Mouse (Mus musculus): ENCODE measurements around the gene Sox13. TPM values are rescaled to one million over a fixed set of nuclear protein-coding genes. Genes with fewer than 3 reads are reported as not detected.

Gene Sox13
- total RNA-seq, 2 experiments from 2014 or later, result 8.9 to 12.4 TPM

DNA sequence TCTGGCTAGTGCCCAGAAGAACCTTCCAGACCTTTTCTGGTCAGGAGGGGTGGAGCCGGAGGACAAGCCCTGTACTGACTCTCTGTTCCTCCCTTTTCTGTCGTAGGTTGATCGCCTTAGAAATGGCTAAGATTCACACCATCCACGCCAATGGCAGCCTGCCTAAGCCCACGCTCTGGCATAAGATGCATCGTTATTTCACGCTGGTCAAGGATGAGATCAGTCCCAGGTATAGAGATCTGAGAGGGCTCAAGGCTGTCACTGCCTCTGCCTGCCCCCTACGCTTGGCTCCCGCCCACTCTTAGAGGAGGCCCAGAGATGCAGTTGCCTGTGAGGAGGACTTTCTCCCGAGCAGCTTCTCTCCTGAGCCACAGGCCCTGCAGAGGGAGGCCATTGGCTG, 55.5 kb downstream of the Sox13 start:
- intact Hi-C loops (cut with DNase I), result no loop called here

DNA sequence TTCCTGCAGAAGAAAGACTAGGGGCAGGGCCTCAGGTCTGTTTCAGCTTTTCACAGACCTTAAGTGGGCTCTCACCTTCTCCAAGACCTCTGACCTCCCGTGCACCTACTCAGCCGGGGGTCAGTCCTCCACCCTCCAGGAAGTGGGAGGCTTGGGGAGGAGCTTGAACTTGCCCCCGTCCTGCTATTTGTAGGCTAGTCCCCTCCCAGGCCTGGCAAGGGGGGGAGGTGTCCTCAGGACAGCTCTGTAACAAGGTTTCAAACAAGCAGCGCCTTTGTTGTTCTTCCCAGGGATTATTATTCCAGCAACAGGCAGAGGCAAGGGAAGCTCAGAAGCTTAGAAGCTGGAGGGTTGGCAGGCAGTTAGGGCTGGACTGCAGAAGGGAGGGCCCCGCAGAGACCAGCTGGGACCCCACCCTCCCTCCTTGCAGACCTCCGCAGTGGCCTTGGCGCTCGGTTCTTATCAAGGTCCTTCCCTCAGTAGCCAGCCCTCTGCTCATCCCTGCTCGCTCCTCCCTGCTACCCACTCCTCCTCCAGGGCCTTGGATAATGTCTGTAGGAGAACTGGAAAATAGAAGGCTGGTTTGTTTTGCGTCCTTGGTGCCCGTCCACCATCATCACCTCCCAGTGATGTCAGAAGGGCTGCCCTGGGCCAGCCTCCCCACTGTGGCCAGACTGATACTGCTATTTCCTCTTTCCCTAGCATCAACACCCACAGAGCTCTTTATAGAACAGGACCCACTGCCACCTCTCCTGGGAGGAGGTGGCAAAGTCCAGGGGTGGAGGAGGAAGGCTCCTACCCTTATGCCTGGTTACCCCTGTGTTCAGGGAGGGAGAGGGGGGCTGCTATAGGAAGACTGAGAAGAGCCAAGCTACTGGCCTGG, 56.3 kb downstream of the Sox13 start:
- no peak overlapping the region for H3K4me3 ChIP-seq
- H3K27ac ChIP-seq, result peak overlapping the region; percentile 59
- DNase-seq, result peak; percentile 50
- no peak for TF ChIP-seq CTCF (IDR thresholded peaks at IDR 0.05)
- intact Hi-C loops (cut with DNase I), result no loop called here

More for the DNA sequence above, 55.5 kb downstream of the Sox13 start:
- no peak for DNase-seq
- TF ChIP-seq CTCF (IDR thresholded peaks at IDR 0.05), result no peak
- H3K27ac ChIP-seq, result peak overlapping the region; percentile 59; the same call in 1 of the 2 replicates
- H3K4me3 ChIP-seq, result no peak overlapping the region

DNA sequence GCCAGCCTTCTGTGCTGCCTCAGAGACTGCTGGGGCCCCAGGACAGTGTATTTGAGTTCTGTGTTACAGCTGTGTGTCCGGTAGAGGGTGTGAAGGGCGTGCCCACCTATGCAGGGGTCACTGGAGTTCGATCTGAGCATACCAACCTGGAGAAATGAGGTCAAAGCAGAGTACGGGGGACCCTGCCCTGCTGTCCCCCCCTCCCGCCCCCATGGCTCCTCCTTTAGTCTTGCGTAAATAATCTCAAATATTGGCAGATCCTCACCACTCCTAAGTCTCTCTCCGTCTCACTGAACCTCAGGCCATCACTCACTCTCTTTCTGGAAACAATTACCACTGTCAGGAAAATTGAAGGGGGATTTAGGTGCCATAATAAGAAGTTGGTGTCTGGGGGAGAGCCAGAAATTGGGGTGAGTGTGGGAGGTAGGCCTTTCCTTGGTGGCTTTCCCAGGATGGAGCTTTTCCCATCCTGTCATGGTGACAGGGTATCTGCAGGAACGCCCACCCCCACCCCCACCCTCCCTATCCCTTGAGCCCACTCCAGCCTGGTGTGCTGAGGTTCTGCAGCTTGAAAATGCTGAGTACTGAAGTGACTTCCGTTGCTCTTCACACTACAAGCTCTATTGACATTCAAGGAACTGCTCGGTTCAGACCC, 57.1 kb downstream of the Sox13 start:
- Histone ChIP-seq H3K4me3 (no peak overlapping the region), H3K27ac (peak overlapping the region; percentile 59)
- DNase-seq, result no peak
- intact Hi-C loops (cut with DNase I), result no loop called here
- no peak for TF ChIP-seq CTCF (IDR thresholded peaks at IDR 0.05)

DNA sequence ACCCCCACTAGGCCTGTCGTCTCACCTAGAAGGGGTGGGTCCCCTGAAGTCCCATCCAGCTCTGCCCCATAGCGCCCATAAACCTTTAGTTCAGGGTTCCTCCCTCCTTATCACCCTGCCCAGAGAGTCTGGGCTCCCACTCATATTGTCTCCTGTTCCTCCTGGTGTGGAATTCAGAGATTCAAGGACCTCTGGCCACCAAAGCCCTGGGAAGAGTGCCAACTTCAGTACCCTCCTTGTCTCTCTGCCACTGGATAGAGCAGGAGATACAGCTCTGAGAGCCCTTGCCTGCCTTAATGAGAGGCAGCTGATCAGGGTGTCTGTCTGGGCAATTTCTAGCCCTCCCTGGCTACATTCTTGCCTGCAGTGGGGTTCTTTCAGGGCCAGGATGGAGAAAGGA, 59.3 kb downstream of the Sox13 start:
- Histone ChIP-seq H3K27ac (no peak overlapping the region), H3K4me3 (no peak overlapping the region)
- TF ChIP-seq CTCF (IDR thresholded peaks at IDR 0.05), result no peak
- intact Hi-C loops (cut with DNase I), result loop anchor here (1.0 kb wide), 1 partner anchor 22 kb away; no protein-coding TSS in a partner anchor
- no peak for DNase-seq

DNA sequence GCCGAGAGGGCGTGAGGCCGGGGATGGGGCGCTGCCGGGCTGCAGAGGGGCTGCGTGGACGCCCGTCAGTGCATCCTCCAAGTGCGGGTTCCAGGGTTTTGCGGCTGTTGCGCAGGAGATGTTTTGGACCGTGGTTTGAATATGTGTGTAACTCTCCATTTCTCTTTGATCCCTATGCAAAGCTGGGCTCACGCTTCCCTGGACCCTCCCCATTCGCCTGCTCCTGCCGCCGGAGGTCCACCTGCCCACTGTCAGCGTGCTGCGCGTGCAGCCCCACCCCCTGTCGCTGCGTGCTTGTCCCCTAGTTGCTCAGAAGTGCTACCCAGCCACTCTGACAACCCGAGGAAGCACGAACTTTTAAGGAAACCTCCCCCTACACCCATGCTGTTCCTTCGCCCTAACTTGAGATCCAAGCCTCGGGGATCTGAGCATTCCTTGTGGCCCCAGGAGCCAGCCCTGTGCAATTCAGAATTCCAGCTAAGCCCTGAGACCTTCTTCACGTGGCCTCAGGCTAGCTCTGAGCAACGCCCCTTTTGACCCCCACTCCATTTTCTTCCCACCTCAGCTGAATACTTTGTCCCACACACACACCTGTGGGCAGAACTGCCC, 60.1 kb downstream of the Sox13 start:
- no peak for TF ChIP-seq CTCF (IDR thresholded peaks at IDR 0.05)
- intact Hi-C loops (cut with DNase I), result loop anchor here (1.0 kb wide), 1 partner anchor 21 kb away; no protein-coding TSS in a partner anchor
- Histone ChIP-seq H3K27ac (peak overlapping the region; percentile 9; the same call in 1 of the 2 replicates), H3K4me3 (peak overlapping the region; percentile 75)
- peak; percentile 21 for DNase-seq

DNA sequence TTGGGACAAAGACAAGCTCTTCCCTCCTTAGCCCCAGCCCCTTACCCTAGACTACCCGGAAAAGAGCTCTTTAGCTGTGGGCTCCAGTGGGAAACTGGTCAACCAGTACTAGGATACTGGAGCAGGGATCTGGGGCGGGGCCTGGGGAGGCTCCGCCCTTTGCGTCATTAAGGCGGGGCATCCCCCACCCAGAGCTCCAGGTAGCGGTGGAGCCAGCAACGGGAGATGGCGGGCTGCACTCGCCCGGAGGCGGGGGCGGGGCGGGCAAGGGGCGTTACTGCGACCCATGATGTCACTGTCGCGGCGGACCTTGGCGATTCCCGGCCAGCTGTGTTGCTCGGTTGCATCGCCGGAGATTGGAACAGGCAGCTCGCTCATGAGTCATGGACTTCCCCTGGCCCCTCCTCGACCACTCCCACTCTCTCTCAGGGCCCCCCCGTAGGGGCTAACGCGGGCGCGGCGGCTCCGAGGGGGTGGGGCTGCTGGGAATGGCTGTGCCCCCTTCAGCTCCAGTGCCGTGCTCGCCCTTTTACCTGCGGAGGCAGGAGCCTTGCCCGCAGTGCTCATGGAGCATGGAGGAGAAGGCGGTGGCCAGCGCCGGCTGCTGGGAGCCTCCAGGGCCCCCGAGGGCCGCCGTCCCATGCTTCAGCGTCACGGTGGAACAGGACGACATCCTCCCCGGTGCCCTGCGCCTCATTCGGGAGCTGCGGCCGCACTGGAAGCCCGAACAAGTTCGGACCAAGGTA, 60.7 kb downstream of the Sox13 start, which contains the start of gene Etnk2:
Gene Etnk2, plus strand, starts transcription at position 297 of the 746 bp plus-strand sequence.
- H3K27ac ChIP-seq, result peak within 1 kb of the TSS; percentile 9; the same call in 1 of the 2 replicates
- intact Hi-C loops (cut with DNase I), result loop anchor here (1.0 kb wide), 1 partner anchor 20 kb away; no protein-coding TSS in a partner anchor
- H3K4me3 ChIP-seq, result peak within 1 kb of the TSS; percentile 75
- peak; percentile 78 for DNase-seq
- TF ChIP-seq CTCF (IDR thresholded peaks at IDR 0.05), result no peak

DNA sequence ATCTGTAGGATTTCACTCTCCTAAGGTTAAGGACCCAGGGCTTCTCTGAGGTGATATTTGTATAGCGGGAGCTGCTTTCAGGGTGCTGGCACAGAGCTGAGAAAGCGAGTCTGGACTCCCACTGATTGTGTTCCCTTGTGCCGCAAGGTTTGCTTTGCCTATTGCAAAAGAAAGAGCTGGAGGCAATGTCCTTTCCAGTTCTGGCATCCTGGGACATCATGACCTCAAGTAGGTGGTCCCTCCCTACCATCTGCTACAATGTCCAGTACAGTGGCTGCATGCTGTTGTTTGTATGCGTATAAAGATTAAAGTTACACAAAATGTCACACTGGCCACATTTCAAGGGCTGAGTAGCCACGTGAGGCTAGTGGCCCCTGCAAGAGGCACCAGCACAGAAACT, 62.1 kb downstream of the Sox13 start:
- DNase-seq, result peak; percentile 3
- no peak for TF ChIP-seq CTCF (IDR thresholded peaks at IDR 0.05)
- intact Hi-C loops (cut with DNase I), result no loop called here
- no peak overlapping the region for H3K4me3 ChIP-seq
- H3K27ac ChIP-seq, result no peak overlapping the region

DNA sequence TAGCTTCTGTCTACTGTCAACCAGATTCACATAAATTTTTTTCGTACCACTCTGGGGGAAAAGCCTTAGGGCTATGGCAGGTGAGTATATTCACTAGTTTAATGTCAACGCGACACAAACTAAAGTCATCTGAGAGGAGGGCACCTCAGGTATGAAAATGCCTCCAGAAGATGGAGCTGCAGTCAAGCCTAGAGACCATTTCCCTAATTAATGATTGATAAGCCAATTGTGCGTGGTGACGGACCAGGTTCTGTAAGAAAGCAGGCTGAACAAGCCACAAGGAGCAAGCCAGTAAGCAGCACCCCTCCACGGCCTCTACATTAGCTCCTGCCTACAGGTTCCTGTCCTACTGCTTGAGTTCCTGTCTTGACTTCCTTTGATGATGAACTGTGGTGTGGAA, 63.2 kb downstream of the Sox13 start:
- TF ChIP-seq CTCF (IDR thresholded peaks at IDR 0.05), result no peak
- intact Hi-C loops (cut with DNase I), result no loop called here

DNA sequence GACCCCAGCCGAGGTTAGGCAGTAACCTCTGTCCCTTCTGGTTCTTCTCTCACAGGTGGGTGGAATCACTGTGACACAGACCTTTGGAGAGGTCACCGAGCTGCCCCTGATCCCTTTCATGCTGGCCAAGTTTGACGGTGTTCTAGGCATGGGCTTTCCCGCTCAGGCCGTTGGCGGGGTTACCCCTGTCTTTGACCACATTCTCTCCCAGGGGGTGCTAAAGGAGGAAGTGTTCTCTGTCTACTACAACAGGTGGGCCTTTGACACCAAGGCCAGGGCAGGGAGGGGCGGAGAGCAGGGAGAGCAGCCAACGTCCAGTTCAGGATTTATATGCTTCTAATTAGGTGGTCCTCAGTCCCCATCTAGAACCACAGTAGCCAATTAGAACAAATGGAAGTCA, 67.8 kb downstream of the Sox13 start:
- peak; percentile 13 for DNase-seq
- Histone ChIP-seq H3K4me3 (no peak overlapping the region), H3K27ac (no peak overlapping the region)
- intact Hi-C loops (cut with DNase I), result no loop called here
- TF ChIP-seq CTCF (IDR thresholded peaks at IDR 0.05), result no peak

More for the DNA sequence above, 63.2 kb downstream of the Sox13 start:
- Histone ChIP-seq H3K4me3 (no peak overlapping the region), H3K27ac (no peak overlapping the region)
- DNase-seq, result peak; percentile 6

DNA sequence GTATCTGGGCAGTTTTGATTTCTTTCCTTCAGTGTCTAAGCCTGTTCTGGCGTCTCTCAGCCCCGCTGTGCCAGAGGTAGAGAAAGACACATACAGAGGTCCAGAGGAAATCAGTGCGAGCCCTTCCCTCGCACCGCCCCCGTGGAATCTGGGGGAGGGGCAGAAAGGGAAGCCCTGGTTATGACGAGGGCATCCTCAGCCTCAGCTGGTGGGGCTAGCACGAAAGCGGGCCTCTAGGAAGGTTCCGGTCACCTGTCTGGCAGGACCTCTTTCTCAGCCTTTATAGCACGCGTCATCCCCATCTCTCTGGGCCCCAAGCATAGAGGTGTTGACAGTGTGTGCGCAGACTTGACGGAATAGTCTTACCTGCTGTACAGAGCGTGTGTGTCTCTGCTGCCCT, 68.3 kb downstream of the Sox13 start:
- peak; percentile 10 for DNase-seq
- no peak for TF ChIP-seq CTCF (IDR thresholded peaks at IDR 0.05)
- Histone ChIP-seq H3K27ac (no peak overlapping the region), H3K4me3 (no peak overlapping the region)
- intact Hi-C loops (cut with DNase I), result no loop called here

DNA sequence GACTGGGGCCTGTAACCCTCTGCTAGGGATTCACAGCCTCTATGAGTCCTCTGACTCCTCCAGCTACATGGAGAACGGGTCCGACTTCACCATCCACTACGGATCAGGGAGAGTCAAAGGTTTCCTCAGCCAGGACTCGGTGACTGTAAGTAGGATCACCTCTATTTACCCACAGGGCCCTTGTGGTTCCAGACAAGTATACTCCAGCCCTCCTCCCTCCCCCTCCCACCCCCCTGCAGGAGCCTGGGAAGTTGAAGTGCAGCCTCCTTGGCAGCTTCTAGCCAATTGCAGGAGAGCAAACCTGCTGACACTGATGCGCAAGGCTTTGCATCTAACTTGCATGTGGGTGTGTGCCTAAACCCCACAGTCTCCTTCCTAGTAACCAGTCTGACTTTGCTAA, 68.7 kb downstream of the Sox13 start:
- intact Hi-C loops (cut with DNase I), result no loop called here
- peak; percentile 5 for DNase-seq
- Histone ChIP-seq H3K4me3 (no peak overlapping the region), H3K27ac (no peak overlapping the region)
- TF ChIP-seq CTCF (IDR thresholded peaks at IDR 0.05), result no peak

DNA sequence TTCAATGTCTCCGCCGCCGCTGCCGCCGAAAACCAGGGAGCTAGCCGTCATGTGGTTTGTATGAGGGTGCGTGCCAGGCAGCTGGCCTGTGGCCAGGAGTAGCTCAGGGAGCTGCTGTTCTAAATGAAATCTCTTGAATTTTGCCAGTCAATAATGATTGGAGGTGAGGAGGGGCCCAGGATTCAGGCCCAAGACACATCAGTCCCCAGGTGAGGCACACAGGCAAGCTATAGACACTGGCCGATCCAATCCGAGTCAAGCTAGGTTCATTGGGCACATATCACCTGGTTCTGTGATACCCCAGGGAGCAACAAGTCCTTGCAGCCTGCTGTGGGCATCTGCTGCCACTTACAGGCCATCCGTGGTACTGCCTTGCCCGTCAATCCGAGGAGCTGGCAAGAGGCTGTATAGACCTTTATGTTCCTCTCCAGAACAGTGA, 70.8 kb downstream of the Sox13 start:
- Histone ChIP-seq H3K4me3 (no peak overlapping the region), H3K27ac (no peak overlapping the region)
- intact Hi-C loops (cut with DNase I), result loop anchor here (2.0 kb wide), 3 partner anchors 39 to 207 kb away; no protein-coding TSS in a partner anchor
- TF ChIP-seq CTCF (IDR thresholded peaks at IDR 0.05), result peak; percentile 94
- DNase-seq, result peak; percentile 71

Data from gastrocnemius, adult 2 months (tissue).